ENCODE assay signal across 8 mouse cellular contexts in the genomic region with DNA sequence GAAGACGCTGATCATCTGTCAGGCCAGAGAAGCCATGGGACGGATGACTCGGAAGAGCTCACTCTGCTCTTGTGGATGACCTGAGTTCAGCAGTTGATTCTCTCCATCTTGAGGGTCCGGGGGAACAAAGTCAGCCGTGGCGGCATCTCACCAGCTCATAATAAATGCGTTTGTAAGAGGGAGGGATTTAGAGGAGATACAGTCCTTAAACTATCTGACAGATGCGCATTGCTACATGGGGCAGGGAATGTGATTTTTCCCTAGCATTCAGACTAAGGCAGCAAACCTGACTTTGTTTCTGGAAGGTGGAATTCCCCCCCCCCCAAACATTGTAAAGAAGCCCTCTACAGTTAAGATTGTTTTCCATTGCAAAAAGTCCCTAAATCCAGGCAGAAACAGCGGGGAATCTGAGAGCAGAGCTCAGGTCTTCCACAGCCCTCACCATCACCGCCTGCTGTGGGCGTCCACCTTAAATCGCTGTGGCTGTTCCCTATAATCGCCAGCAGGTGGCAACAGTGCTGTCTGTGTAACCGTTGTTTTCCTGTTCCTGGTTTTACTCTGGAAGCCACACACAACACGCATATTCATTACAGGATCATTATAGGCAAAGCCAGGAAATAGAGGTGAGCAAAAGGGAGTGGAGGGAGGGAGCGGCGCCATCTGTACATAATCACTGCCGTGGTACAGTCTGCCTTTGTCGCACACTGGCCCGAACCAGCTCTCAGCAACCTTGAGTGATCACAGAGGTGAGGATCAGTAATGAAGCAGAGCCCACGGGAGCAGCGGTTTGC.
A peak's percentile ranks its signal among the peaks of the same experiment; 100 is the strongest.
DNase-seq lines count a peak whose midpoint lies in the region; ATAC-seq lines count a peak whose summit lies in the region.

No protein-coding gene starts in this region.

- peak overlapping the region; percentile 69 for H3K27ac ChIP-seq in brown adipose tissue, adult 24 weeks (replicated peaks; ENCODE audit: low read depth, low read length)
- H3K27ac ChIP-seq in heart, embryonic 14.5 days (replicated peaks in 1 of 2; ENCODE audit: control insufficient read depth in 1 of 2, insufficient read depth in 1 of 2, low read depth in 2 of 2, low read length in 2 of 2), result no peak overlapping the region
- H3K27ac ChIP-seq in liver, embryonic 11.5 days (ENCODE audit: low read depth, low read length), result no peak overlapping the region

- H3K4me1 ChIP-seq in brown adipose tissue, adult 24 weeks (ENCODE audit: control insufficient read depth, insufficient read depth, insufficient read length, low read length), result peaks cover 15% of the 10 kb centered on the region
- H3K4me1 ChIP-seq in heart, embryonic 14.5 days (ENCODE audit: control insufficient read depth in 2 of 2, insufficient read depth in 2 of 2, low read length in 2 of 2), result peaks cover 2 to 5% of the 10 kb centered on the region in 2 experiments; a peak in 3 of 4 replicates
- H3K4me1 ChIP-seq in liver, embryonic 11.5 days (replicated peaks; ENCODE audit: control insufficient read depth, insufficient read depth, low read length), result 0 out of 2 replicates have a peak, but pooled peaks cover 2% of the 10 kb centered on the region

- H3K27me3 ChIP-seq in heart, embryonic 14.5 days (ENCODE audit: control insufficient read depth, insufficient read depth, low read length), result no peaks in the 10 kb centered on the region
- no peaks in the 10 kb centered on the region; the same call in 1 of the 2 replicates for H3K27me3 ChIP-seq in liver, embryonic 11.5 days (replicated peaks; ENCODE audit: control insufficient read depth, insufficient read depth, low read length)
- no peaks in the 10 kb centered on the region for H3K27me3 ChIP-seq in splenic B cell, adult 2 months (ENCODE audit: control insufficient read depth, insufficient read depth, low read length, poor library complexity, severe bottlenecking)

- ATAC-seq in heart, embryonic 14.5 days (ENCODE audit: insufficient number of reproducible peaks, insufficient read depth, low FRiP score, low read depth), result peak; percentile 54; the same call in 1 of the 2 replicates
- ATAC-seq in liver, embryonic 11.5 days (replicated peaks; ENCODE audit: low FRiP score), result peak; percentile 60

- no peaks in the 10 kb centered on the region for H3K36me3 ChIP-seq in heart, embryonic 14.5 days (ENCODE audit: control insufficient read depth, insufficient read depth, low read length)
- H3K36me3 ChIP-seq in liver, embryonic 11.5 days (ENCODE audit: control insufficient read depth, insufficient read depth, low read length), result no peaks in the 10 kb centered on the region
- no peaks in the 10 kb centered on the region for H3K36me3 ChIP-seq in splenic B cell, adult 2 months (ENCODE audit: control insufficient read depth, insufficient read depth, low read length, poor library complexity, severe bottlenecking)

- peak overlapping the region; percentile 73 for H3K4me2 ChIP-seq in heart, embryonic 14.5 days (ENCODE audit: low read length)
- peak overlapping the region; percentile 57 for H3K4me2 ChIP-seq in liver, embryonic 11.5 days

- H3K9ac ChIP-seq in heart, embryonic 14.5 days (ENCODE audit: low read length), result peak overlapping the region; percentile 74
- peak overlapping the region; percentile 35; the same call in 1 of the 2 replicates for H3K9ac ChIP-seq in liver, embryonic 11.5 days (ENCODE audit: low read depth, low read length)

- DNase-seq in CD8-positive naive resting alpha-beta T cell, adult 2 months (ENCODE audit: low read depth in 2 of 2, low spot score in 2 of 2), result peak; percentile 35 to 59
- peak; percentile 40 for DNase-seq in fibroblast of lung, adult 2 months (ENCODE audit: low read depth)
- DNase-seq in kidney, postnatal 10 days, result peak; percentile 87
- DNase-seq in liver, embryonic 11.5 days (ENCODE audit: low spot score), result peak; percentile 63
- peak; percentile 82 for DNase-seq in naive thymus-derived CD4-positive, alpha-beta T cell, adult 2 months (ENCODE audit: low read depth)
- peak; percentile 73 for DNase-seq in splenic B cell, adult 2 months (ENCODE audit: low read depth, low spot score)

- no peaks in the 10 kb centered on the region for H3K9me3 ChIP-seq in heart, embryonic 14.5 days (ENCODE audit: control insufficient read depth, low read length)
- H3K9me3 ChIP-seq in liver, embryonic 11.5 days (ENCODE audit: control insufficient read depth, low read length), result no peaks in the 10 kb centered on the region

- H3K4me3 ChIP-seq in brown adipose tissue, adult 24 weeks (ENCODE audit: insufficient read depth, low read depth, low read length), result peak overlapping the region; percentile 56
- H3K4me3 ChIP-seq in heart, embryonic 14.5 days (ENCODE audit: control insufficient read depth in 1 of 2, insufficient read depth in 1 of 2, low read depth in 1 of 2, low read length in 2 of 2), result peak overlapping the region; percentile 42 to 60
- peak overlapping the region; percentile 33; the same call in 1 of the 2 replicates for H3K4me3 ChIP-seq in liver, embryonic 11.5 days (ENCODE audit: low read depth, low read length)

- WGBS in heart, embryonic 14.5 days, result 21% methylated on average over 22 of the region's 22 CpGs
- 27% methylated on average over 22 of the region's 22 CpGs for WGBS in liver, embryonic 11.5 days
